Mouse (Mus musculus) brain, embryonic 14.5 days (tissue): Measurements from ENCODE around the gene Alkbh6.
A peak's percentile ranks its signal among the peaks of the same experiment; 100 is the strongest.

Experiments used
- CTCF ChIP-seq: fragments of 200-500 bp; IDR thresholded peaks from 2 replicates; pipeline ENCODE4 v1.5.1; 2012; ENCODE audit warnings: inconsistent platforms, mild to moderate bottlenecking, moderate library complexity, borderline replicate concordance; ENCODE audit not compliant: insufficient read depth, insufficient read length; ENCODE audit errors: extremely low read depth
- POLR2A ChIP-seq: fragments of 200-500 bp; IDR thresholded peaks from 2 replicates; pipeline ENCODE4 v1.6.1; 2012; ENCODE audit warnings: mild to moderate bottlenecking, inconsistent platforms, borderline replicate concordance; ENCODE audit not compliant: poor library complexity, insufficient read depth, insufficient read length, severe bottlenecking; ENCODE audit errors: extremely low read depth

DNA sequence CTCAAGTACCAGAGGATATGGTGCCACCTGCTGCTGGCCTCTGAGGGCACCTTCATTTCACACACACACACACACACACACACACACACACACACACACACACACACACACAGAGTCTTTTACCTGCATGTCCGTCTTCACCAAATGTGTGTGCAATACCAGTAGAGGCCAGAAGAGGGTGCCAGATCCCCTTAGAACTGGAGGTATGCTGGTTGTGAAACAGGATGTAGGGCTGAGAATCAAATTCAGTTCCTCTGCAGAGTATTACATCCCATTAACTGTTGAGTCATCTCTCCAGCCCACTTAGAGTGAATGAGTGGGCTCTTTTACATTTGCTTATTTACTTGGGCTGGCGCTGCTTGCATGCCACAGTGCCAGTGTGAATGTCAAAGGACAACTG lies 16.8 kb downstream of the Alkbh6 start:
- TF ChIP-seq CTCF = peak; percentile 58; the same call in 1 of the 2 replicates
- no peak for TF ChIP-seq POLR2A
